Mouse (Mus musculus): ENCODE results near the gene Muc4. TPM values are rescaled to one million over a fixed set of nuclear protein-coding genes. Genes with fewer than 3 reads are reported as not detected.

Gene Muc4
- polyA plus RNA-seq, 1 experiment from 2014 or later: not detected

- Histone ChIP-seq H3K9ac (no peak overlapping the region), H3K4me2 (no peak overlapping the region), H3K27me3 (no peaks in the 10 kb centered on the region), H3K4me3 (no peak overlapping the region), H3K9me3 (no peaks in the 10 kb centered on the region), H3K36me3 (no peaks in the 10 kb centered on the region), H3K4me1 (replicated peaks) (0 out of 2 replicates have a peak, but pooled peaks cover 3% of the 10 kb centered on the region), H3K27ac (no peak overlapping the region)
- WGBS: 79% methylated on average over 9 of the region's 9 CpGs
- no peak for ATAC-seq (ENCODE audit: low FRiP score)
Observed at GRCm38 (mm10) chr16:32707824-32708456, 27.7 kb upstream of the Muc4 start.

- no peak for ATAC-seq (ENCODE audit: low FRiP score)
- Histone ChIP-seq H3K4me3 (no peak overlapping the region), H3K9me3 (no peaks in the 10 kb centered on the region), H3K4me1 (replicated peaks) (0 out of 2 replicates have a peak, but pooled peaks cover 5% of the 10 kb centered on the region), H3K9ac (no peak overlapping the region), H3K4me2 (no peak overlapping the region), H3K27me3 (no peaks in the 10 kb centered on the region), H3K27ac (no peak overlapping the region), H3K36me3 (no peaks in the 10 kb centered on the region)
- 85% methylated on average over 10 of the region's 10 CpGs for WGBS
Observed at GRCm38 (mm10) chr16:32708457-32709033, 27.1 kb upstream of the Muc4 start.

GRCm38 (mm10) chr16:32709116-32709515, 26.6 kb upstream of the Muc4 start:
- no peak overlapping the region for H3K9ac ChIP-seq
- 88% methylated on average over 8 of the region's 8 CpGs for WGBS
- ATAC-seq (ENCODE audit: low FRiP score): no peak

GRCm38 (mm10) chr16:32710426-32711070, 25.1 kb upstream of the Muc4 start:
- Histone ChIP-seq H3K4me1 (replicated peaks) (0 out of 2 replicates have a peak, but pooled peaks cover 7% of the 10 kb centered on the region), H3K36me3 (no peaks in the 10 kb centered on the region), H3K4me3 (no peak overlapping the region), H3K9me3 (no peaks in the 10 kb centered on the region), H3K27me3 (no peaks in the 10 kb centered on the region), H3K4me2 (no peak overlapping the region), H3K27ac (no peak overlapping the region), H3K9ac (no peak overlapping the region)
- WGBS: 84% methylated on average over 14 of the region's 14 CpGs
- no peak for ATAC-seq (ENCODE audit: low FRiP score)

More at GRCm38 (mm10) chr16:32709116-32709515, 26.6 kb upstream of the Muc4 start:
- 0 out of 2 replicates have a peak, but pooled peaks cover 7% of the 10 kb centered on the region for H3K4me1 ChIP-seq (replicated peaks)
- H3K36me3 ChIP-seq: no peaks in the 10 kb centered on the region
- H3K9me3 ChIP-seq: no peaks in the 10 kb centered on the region
- no peak overlapping the region for H3K4me2 ChIP-seq
- no peak overlapping the region for H3K4me3 ChIP-seq
- no peaks in the 10 kb centered on the region for H3K27me3 ChIP-seq
- no peak overlapping the region for H3K27ac ChIP-seq

GRCm38 (mm10) chr16:32712202-32712601, 23.5 kb upstream of the Muc4 start:
- H3K36me3 ChIP-seq: no peaks in the 10 kb centered on the region
- H3K9ac ChIP-seq: no peak overlapping the region
- H3K4me3 ChIP-seq: no peak overlapping the region
- H3K27me3 ChIP-seq: no peaks in the 10 kb centered on the region
- ATAC-seq (ENCODE audit: low FRiP score): no peak
- 0 out of 2 replicates have a peak, but pooled peaks cover 7% of the 10 kb centered on the region for H3K4me1 ChIP-seq (replicated peaks)
- no peak overlapping the region for H3K4me2 ChIP-seq
- no peaks in the 10 kb centered on the region for H3K9me3 ChIP-seq
- WGBS: 89% methylated on average over 11 of the region's 11 CpGs
- H3K27ac ChIP-seq: no peak overlapping the region

- WGBS: 66% methylated on average over 6 of the region's 6 CpGs
- no peaks in the 10 kb centered on the region for H3K27me3 ChIP-seq
- H3K9me3 ChIP-seq: no peaks in the 10 kb centered on the region
- H3K4me2 ChIP-seq: no peak overlapping the region
- no peak for ATAC-seq (ENCODE audit: low FRiP score)
- no peak overlapping the region for H3K9ac ChIP-seq
- H3K4me1 ChIP-seq (replicated peaks): 0 out of 2 replicates have a peak, but pooled peaks cover 4% of the 10 kb centered on the region
- no peak overlapping the region for H3K27ac ChIP-seq
- no peaks in the 10 kb centered on the region for H3K36me3 ChIP-seq
- no peak overlapping the region for H3K4me3 ChIP-seq
Observed at GRCm38 (mm10) chr16:32713556-32713955, 22.1 kb upstream of the Muc4 start.

- Histone ChIP-seq H3K27me3 (no peaks in the 10 kb centered on the region), H3K9me3 (no peaks in the 10 kb centered on the region), H3K36me3 (no peaks in the 10 kb centered on the region), H3K9ac (no peak overlapping the region), H3K4me3 (no peak overlapping the region), H3K4me2 (no peak overlapping the region), H3K27ac (no peak overlapping the region), H3K4me1 (replicated peaks) (0 out of 2 replicates have a peak, but pooled peaks cover 4% of the 10 kb centered on the region)
- ATAC-seq (ENCODE audit: low FRiP score): no peak
- 28% methylated on average over 13 of the region's 13 CpGs for WGBS
Observed at GRCm38 (mm10) chr16:32715364-32715763, 20.3 kb upstream of the Muc4 start.

- no peak overlapping the region for H3K9ac ChIP-seq
- H3K9me3 ChIP-seq: no peaks in the 10 kb centered on the region
- WGBS: 87% methylated on average over 7 of the region's 7 CpGs
- no peak overlapping the region for H3K4me3 ChIP-seq
- H3K36me3 ChIP-seq: no peaks in the 10 kb centered on the region
- ATAC-seq (ENCODE audit: low FRiP score): no peak
- no peaks in the 10 kb centered on the region for H3K4me1 ChIP-seq (replicated peaks)
- H3K27me3 ChIP-seq: no peaks in the 10 kb centered on the region
- no peak overlapping the region for H3K4me2 ChIP-seq
- H3K27ac ChIP-seq: no peak overlapping the region
Observed at GRCm38 (mm10) chr16:32723163-32723562, 12.5 kb upstream of the Muc4 start.

GRCm38 (mm10) chr16:32723767-32724166, 11.9 kb upstream of the Muc4 start:
- no peaks in the 10 kb centered on the region for H3K4me1 ChIP-seq (replicated peaks)
- H3K9me3 ChIP-seq: no peaks in the 10 kb centered on the region
- WGBS: 68% methylated on average over 4 of the region's 4 CpGs
- H3K27ac ChIP-seq: no peak overlapping the region
- ATAC-seq (ENCODE audit: low FRiP score): no peak
- no peaks in the 10 kb centered on the region for H3K36me3 ChIP-seq
- no peak overlapping the region for H3K4me2 ChIP-seq
- no peak overlapping the region for H3K9ac ChIP-seq
- no peaks in the 10 kb centered on the region for H3K27me3 ChIP-seq
- no peak overlapping the region for H3K4me3 ChIP-seq

- ATAC-seq (ENCODE audit: low FRiP score): no peak
- Histone ChIP-seq H3K9me3 (no peaks in the 10 kb centered on the region), H3K9ac (no peak overlapping the region), H3K36me3 (no peaks in the 10 kb centered on the region), H3K27ac (no peak overlapping the region), H3K27me3 (no peaks in the 10 kb centered on the region), H3K4me1 (replicated peaks) (no peaks in the 10 kb centered on the region), H3K4me3 (no peak overlapping the region), H3K4me2 (no peak overlapping the region)
- WGBS: 82% methylated on average over 2 of the region's 2 CpGs
Observed at GRCm38 (mm10) chr16:32724259-32724658, 11.4 kb upstream of the Muc4 start.

GRCm38 (mm10) chr16:32726501-32726900, 9.2 kb upstream of the Muc4 start:
- ATAC-seq (ENCODE audit: low FRiP score): no peak
- H3K4me1 ChIP-seq (replicated peaks): no peaks in the 10 kb centered on the region
- no peak overlapping the region for H3K9ac ChIP-seq
- H3K4me3 ChIP-seq: no peak overlapping the region
- H3K36me3 ChIP-seq: no peaks in the 10 kb centered on the region
- no peaks in the 10 kb centered on the region for H3K9me3 ChIP-seq
- no peak overlapping the region for H3K4me2 ChIP-seq
- H3K27ac ChIP-seq: no peak overlapping the region
- no peaks in the 10 kb centered on the region for H3K27me3 ChIP-seq

- no peak for ATAC-seq (ENCODE audit: low FRiP score)
- no peaks in the 10 kb centered on the region for H3K4me1 ChIP-seq (replicated peaks)
- no peaks in the 10 kb centered on the region for H3K27me3 ChIP-seq
- H3K36me3 ChIP-seq: no peaks in the 10 kb centered on the region
- no peaks in the 10 kb centered on the region for H3K9me3 ChIP-seq
- no peak overlapping the region for H3K4me3 ChIP-seq
- H3K9ac ChIP-seq: no peak overlapping the region
- no peak overlapping the region for H3K27ac ChIP-seq
- no peak overlapping the region for H3K4me2 ChIP-seq
Observed at GRCm38 (mm10) chr16:32728240-32728639, 7.4 kb upstream of the Muc4 start.

GRCm38 (mm10) chr16:32728730-32729129, 7.0 kb upstream of the Muc4 start:
- Histone ChIP-seq H3K4me2 (no peak overlapping the region), H3K36me3 (no peaks in the 10 kb centered on the region), H3K27me3 (no peaks in the 10 kb centered on the region), H3K4me1 (replicated peaks) (no peaks in the 10 kb centered on the region), H3K9ac (no peak overlapping the region), H3K4me3 (no peak overlapping the region), H3K9me3 (no peaks in the 10 kb centered on the region), H3K27ac (no peak overlapping the region)
- WGBS: 72% methylated on average over 1 of the region's 1 CpGs
- ATAC-seq (ENCODE audit: low FRiP score): no peak
